Mouse (Mus musculus): ENCODE data around the gene Tcf19.
"Not testable (repeated sequence)": the region's sequence is repeated elsewhere in the genome, so short reads cannot be mapped to it uniquely, and the experiment has no call there.

The Tcf19 gene

GRCm38 (mm10) chr17:35532901-35533300 lies 16.3 kb upstream of the Tcf19 start, which contains the start of gene Psors1c2:
Gene Psors1c2, plus strand, starts transcription at chr17:35533201.
- no peak for DNase-seq (ENCODE audit: low spot score in 2 of 2)

- DNase-seq (ENCODE audit: low spot score in 2 of 2) = no peak
Measured at GRCm38 (mm10) chr17:35532360-35532759, 15.7 kb upstream of the Tcf19 start.

DNA sequence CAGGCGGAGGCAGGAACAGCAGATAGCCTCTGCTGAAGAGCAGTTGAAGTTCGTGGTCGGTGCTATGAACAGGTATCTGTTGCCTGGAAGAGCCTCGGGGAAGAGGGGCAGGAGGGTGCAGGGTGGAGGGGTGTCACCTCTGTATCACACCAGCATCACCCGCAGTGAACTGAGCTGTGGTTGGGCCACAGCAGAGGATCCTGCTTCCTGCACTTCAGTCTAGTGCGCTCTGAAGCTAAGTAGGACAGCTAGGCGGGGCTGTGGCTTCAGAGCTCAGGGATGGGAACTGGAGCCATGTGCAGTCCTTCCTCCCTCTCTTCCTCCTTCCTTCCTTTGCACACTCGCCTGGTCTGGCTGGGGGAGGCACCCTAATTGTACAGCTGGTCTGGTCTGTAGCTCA lies 10.0 kb upstream of the Tcf19 start:
- DNase-seq (ENCODE audit: low spot score in 2 of 2) = no peak

DNA sequence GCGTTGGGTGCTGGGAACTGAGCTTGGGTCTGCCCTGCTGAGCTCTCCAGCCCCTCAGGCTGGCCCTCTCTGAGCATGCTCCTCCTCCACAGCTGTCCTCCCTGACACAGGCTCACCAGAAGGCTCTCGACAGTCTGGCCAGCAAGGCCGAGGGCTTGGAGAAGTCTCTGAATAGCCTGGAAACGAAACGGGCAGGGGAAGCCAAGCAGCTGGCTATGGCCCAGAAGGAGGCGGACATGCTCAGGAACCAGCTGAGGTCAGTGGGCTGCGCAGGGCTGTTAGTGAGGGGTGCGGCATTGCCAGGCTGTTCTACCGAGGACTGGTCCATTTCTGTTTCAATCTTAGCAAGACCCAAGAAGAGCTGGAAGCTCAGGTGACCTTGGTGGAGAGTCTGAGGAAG lies 7.7 kb upstream of the Tcf19 start:
- DNase-seq (ENCODE audit: low spot score in 2 of 2) = no peak

DNA sequence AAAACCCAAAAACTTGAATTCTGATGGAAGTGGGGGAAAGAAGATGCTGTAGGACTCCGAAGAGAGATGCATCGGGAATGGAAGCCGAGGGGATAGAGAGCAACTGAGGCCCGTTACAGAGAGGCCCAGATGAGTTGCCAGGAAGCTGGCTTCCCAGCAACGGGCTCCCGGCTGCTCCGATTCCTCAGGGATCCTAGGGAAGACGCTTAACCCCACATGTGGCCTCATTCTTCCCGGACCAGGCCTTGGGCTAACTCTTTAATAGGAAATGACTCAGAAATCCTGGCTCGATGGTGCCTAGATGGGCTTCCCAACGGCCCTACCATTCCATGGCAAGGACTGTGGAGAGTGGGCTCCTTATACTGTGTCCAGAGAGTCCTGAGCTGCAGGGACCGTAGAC lies 902 bp upstream of the Tcf19 start:
- no peak for DNase-seq (ENCODE audit: low spot score in 2 of 2)

- peak in 1 of 2 experiments; percentile 18 for DNase-seq (ENCODE audit: low spot score in 2 of 2)
Measured at GRCm38 (mm10) chr17:35515911-35516640, 548 bp downstream of the Tcf19 start.

GRCm38 (mm10) chr17:35514756-35515155 lies 1.9 kb downstream of the Tcf19 start:
- no peak for DNase-seq (ENCODE audit: low spot score in 2 of 2)

GRCm38 (mm10) chr17:35513886-35514285 lies 2.7 kb downstream of the Tcf19 start:
- peak; percentile 58 to 71 for DNase-seq (ENCODE audit: low spot score in 2 of 2)

- no peak for DNase-seq (ENCODE audit: low spot score in 2 of 2)
Measured at GRCm38 (mm10) chr17:35512916-35513626, 3.6 kb downstream of the Tcf19 start.

DNA sequence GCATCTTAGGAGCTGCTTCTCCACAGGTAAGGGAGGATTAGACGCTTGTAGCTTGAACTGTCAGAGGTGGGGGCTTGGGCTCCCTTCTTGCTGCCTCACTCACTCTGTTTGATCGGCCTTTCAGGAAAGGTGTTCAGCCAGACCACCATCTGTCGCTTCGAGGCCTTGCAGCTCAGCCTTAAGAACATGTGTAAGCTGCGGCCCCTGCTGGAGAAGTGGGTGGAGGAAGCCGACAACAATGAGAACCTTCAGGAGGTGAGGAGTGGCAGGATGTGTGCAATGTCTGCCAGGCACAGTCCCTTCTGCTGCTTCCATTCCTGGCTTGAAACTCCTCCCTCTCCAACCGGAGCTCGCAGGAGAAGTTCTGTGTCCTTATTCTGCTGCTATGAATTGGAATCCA lies 7.3 kb downstream of the Tcf19 start:
- DNase-seq (ENCODE audit: low spot score in 2 of 2) = no peak

DNA sequence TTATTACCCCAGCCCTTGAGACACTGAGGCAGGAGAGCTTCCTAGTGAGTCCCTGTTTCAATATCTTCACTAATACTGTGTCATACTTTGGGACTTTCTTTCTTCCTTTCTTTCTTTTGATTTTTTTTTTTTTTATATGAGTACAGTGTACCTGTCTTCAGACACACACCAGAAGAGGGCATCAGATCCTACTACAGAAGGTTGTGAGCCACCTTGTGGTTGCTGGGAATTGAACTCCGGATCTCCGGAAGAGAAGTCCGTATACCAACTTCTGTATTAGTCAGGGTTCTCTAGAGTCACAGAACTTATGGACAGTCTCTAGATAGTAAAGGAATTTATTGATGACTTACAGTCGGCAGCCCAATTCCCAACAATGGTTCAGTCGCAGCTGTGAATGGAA lies 8.3 kb downstream of the Tcf19 start:
- not testable (repeated sequence) for DNase-seq (ENCODE audit: low spot score in 2 of 2)

DNA sequence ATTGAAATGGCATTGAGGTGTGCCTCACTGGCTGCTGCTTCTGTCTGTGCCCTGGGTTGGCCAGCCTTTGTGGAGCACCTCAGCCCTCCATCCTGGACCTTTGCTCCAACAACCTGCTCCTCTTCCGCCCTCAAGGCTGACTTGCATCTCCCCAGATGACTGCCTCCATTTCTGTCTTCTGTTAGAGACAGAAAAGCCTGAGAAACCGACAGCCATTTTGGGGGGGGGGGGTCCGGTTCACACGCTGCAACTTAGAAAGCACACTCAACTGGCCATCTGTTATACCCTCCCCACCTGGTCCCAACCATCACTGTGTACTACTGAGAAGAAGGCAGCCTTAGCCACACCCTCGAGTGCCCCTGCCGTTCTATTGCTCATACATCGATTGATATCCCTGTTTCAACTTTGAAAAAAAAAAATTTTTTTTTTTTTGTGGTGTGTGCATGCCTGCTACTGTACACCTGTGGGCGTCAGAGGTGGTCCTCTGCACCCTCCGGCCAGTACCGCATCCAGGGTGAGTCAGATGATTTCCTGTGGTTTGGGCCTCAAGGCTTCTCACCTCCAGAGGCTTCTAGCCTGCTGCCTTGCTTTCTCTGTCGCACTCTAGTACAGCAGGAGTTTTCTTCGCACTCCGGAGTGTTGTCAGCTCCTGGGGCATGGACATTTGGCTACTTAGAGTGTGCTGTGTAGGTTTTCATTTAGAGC lies 8.9 kb downstream of the Tcf19 start:
- no peak for DNase-seq (ENCODE audit: low spot score in 2 of 2)

DNA sequence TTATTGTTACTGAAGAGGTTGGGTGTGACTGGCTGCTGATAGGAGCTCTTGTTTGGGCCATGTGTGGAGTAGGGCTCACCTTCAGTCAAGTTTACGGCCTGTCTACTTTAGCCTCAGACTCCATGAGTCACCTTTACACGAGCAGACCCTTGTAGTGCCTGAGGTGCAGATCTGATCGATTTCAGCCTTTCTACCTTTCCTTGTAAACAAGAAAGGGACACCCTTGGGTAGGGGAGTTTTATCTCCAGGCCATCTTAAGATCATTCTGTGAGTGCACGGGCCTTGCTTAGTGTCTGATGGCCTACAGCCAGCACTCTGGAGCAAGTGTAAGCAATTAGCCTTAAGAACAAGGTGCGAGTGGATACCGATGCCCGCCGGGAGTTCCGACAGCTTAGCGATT lies 9.7 kb downstream of the Tcf19 start:
- DNase-seq (ENCODE audit: low spot score in 2 of 2) = no peak

DNA sequence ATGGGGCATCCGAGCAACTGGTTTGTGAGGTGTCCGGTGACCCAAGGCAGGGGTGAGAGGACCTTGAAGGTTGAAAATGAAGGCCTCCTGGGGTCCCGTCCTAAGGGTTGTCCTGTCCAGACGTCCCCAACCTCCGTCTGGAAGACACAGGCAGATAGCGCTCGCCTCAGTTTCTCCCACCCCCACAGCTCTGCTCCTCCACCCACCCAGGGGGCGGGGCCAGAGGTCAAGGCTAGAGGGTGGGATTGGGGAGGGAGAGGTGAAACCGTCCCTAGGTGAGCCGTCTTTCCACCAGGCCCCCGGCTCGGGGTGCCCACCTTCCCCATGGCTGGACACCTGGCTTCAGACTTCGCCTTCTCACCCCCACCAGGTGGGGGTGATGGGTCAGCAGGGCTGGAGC lies 10.8 kb downstream of the Tcf19 start, which contains the start of gene Pou5f1:
Gene Pou5f1, plus strand, starts transcription at position 243 of the 400 bp plus-strand sequence.
- DNase-seq (ENCODE audit: low spot score in 2 of 2) = no peak

- DNase-seq (ENCODE audit: low spot score in 2 of 2) = no peak
Measured at GRCm38 (mm10) chr17:35504628-35505481, 11.8 kb downstream of the Tcf19 start.

- DNase-seq (ENCODE audit: low spot score in 2 of 2) = no peak
Measured at GRCm38 (mm10) chr17:35503849-35504248, 12.8 kb downstream of the Tcf19 start.

GRCm38 (mm10) chr17:35502762-35503161 lies 13.9 kb downstream of the Tcf19 start:
- no peak for DNase-seq (ENCODE audit: low spot score in 2 of 2)

GRCm38 (mm10) chr17:35502226-35502625 lies 14.4 kb downstream of the Tcf19 start:
- DNase-seq (ENCODE audit: low spot score in 2 of 2) = no peak

DNA sequence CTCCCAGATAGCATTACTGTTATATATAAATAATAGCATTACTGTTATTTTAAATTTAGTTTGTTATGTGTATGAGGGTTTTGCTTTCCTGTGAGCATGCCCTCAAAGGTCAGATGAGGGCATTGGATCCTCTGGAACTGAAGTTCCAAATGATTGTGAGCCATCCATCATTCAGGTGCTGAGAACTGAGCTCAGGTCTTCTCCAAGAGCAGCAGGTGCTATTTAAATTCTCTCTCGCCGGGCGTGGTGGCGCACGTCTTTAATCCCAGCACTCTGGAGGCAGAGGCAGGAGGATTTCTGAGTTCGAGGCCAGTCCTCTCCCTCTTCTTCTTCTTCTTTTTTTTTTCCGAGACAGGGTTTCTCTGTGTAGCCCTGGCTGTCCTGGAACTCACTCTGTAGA lies 19.5 kb downstream of the Tcf19 start:
- no peak for DNase-seq (ENCODE audit: low spot score in 2 of 2)

DNA sequence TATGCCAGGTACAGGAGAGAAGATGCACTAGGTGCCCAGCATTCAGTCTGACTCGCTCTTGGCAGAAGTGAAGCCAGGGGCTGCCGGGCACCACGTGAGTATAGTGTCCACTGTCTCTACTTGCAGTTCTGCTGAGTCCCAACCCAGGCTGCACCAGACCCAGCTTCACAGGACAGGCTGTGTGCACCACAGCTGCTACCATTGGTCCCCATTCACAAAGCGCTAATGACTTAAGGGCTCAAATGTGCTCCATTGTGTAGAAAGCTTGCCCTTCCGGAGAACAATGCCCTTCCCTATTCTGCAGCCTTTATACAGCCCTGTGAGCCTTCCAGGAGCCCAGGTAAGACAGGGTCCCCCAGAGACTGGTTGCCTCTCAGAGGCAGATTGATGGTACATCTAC lies 26.3 kb downstream of the Tcf19 start:
- no peak for DNase-seq (ENCODE audit: low spot score in 2 of 2)

- no peak for DNase-seq (ENCODE audit: low spot score in 2 of 2)
Measured at GRCm38 (mm10) chr17:35488041-35488440, 28.6 kb downstream of the Tcf19 start.

DNA sequence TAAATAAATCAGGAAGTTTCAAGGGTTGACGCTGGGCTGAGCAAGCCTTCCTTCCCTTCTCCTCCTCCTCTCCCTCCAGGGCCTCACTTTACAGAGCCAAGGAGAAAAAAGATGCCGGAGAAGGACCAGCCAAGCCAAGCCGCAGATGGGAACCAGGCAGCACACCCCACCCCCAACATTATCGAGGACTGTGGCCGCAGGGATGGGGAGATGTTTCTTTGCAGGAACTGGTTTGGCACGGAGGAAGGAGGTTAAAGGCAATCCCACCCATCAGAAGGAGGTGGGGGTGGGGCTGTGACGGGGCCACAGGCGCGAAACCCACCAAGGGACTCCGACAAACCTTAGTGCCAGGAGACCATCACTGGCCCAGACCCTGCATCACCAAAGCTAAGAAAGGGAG lies 29.9 kb downstream of the Tcf19 start:
- DNase-seq (ENCODE audit: low spot score in 2 of 2) = no peak

Data from urinary bladder, postnatal 36 days (tissue).